Mouse (Mus musculus): ENCODE results near the gene Mfsd12. TPM values are rescaled to one million over a fixed set of nuclear protein-coding genes. Genes with fewer than 3 reads are reported as not detected.

Gene Mfsd12
- polyA plus RNA-seq, 1 experiment from 2014 or later: 10.3 TPM

- 15% methylated on average over 24 of the region's 24 CpGs for WGBS
- peak overlapping the region; percentile 54 for H3K4me3 ChIP-seq
- H3K27me3 ChIP-seq (ENCODE audit: insufficient read depth, poor library complexity, severe bottlenecking): peaks cover 63% of the 10 kb centered on the region
- peaks cover 30% of the 10 kb centered on the region for H3K36me3 ChIP-seq
- H3K27ac ChIP-seq: peak overlapping the region; percentile 86
- peaks cover 92% of the 10 kb centered on the region for H3K4me1 ChIP-seq
- no peak for DNase-seq (ENCODE audit: low spot score)
- no peaks in the 10 kb centered on the region for H3K9me3 ChIP-seq
These were observed 49.5 kb downstream of the Mfsd12 start for GRCm38 (mm10) chr10:81406504-81407440.

GRCm38 (mm10) chr10:81407539-81408423 is 50.5 kb downstream of the Mfsd12 start:
- Histone ChIP-seq H3K4me1 (peaks cover 92% of the 10 kb centered on the region), H3K36me3 (peaks cover 29% of the 10 kb centered on the region), H3K27ac (peak overlapping the region; percentile 86), H3K27me3 (ENCODE audit: insufficient read depth, poor library complexity, severe bottlenecking) (peaks cover 60% of the 10 kb centered on the region), H3K4me3 (peak overlapping the region; percentile 54), H3K9me3 (no peaks in the 10 kb centered on the region)
- 20% methylated on average over 31 of the region's 31 CpGs for WGBS
- DNase-seq (ENCODE audit: low spot score): peak; percentile 93

- Histone ChIP-seq H3K4me3 (peak overlapping the region; percentile 54; the same call in 1 of the 2 replicates), H3K36me3 (peaks cover 28% of the 10 kb centered on the region), H3K27me3 (ENCODE audit: insufficient read depth, poor library complexity, severe bottlenecking) (peaks cover 54% of the 10 kb centered on the region), H3K4me1 (peaks cover 92% of the 10 kb centered on the region), H3K9me3 (no peaks in the 10 kb centered on the region), H3K27ac (peak overlapping the region; percentile 86)
- 29% methylated on average over 13 of the region's 13 CpGs for WGBS
- DNase-seq (ENCODE audit: low spot score): no peak
These were observed 51.1 kb downstream of the Mfsd12 start for GRCm38 (mm10) chr10:81408424-81408729.

- peak overlapping the region; percentile 86 for H3K27ac ChIP-seq
- DNase-seq (ENCODE audit: low spot score): peak; percentile 93
- H3K27me3 ChIP-seq (ENCODE audit: insufficient read depth, poor library complexity, severe bottlenecking): peaks cover 49% of the 10 kb centered on the region
- H3K9me3 ChIP-seq: no peaks in the 10 kb centered on the region
- H3K36me3 ChIP-seq: peaks cover 25% of the 10 kb centered on the region
- H3K4me1 ChIP-seq: peaks cover 93% of the 10 kb centered on the region
- peak overlapping the region; percentile 54 for H3K4me3 ChIP-seq
- WGBS: 10% methylated on average over 9 of the region's 9 CpGs
These were observed 51.6 kb downstream of the Mfsd12 start for GRCm38 (mm10) chr10:81408871-81409291.

GRCm38 (mm10) chr10:81409330-81409729 is 52.0 kb downstream of the Mfsd12 start:
- Histone ChIP-seq H3K9me3 (no peaks in the 10 kb centered on the region), H3K4me3 (peak overlapping the region; percentile 54), H3K27me3 (ENCODE audit: insufficient read depth, poor library complexity, severe bottlenecking) (peaks cover 45% of the 10 kb centered on the region), H3K27ac (peak overlapping the region; percentile 86), H3K36me3 (peaks cover 20% of the 10 kb centered on the region), H3K4me1 (peaks cover 93% of the 10 kb centered on the region)
- 21% methylated on average over 8 of the region's 8 CpGs for WGBS
- no peak for DNase-seq (ENCODE audit: low spot score)

GRCm38 (mm10) chr10:81410350-81410749 is 53.1 kb downstream of the Mfsd12 start:
- H3K4me3 ChIP-seq: no peak overlapping the region
- H3K27me3 ChIP-seq (ENCODE audit: insufficient read depth, poor library complexity, severe bottlenecking): peaks cover 35% of the 10 kb centered on the region
- DNase-seq (ENCODE audit: low spot score): no peak
- peaks cover 96% of the 10 kb centered on the region for H3K4me1 ChIP-seq
- 58% methylated on average over 4 of the region's 4 CpGs for WGBS
- peaks cover 12% of the 10 kb centered on the region for H3K36me3 ChIP-seq
- H3K9me3 ChIP-seq: no peaks in the 10 kb centered on the region
- peak overlapping the region; percentile 86 for H3K27ac ChIP-seq

GRCm38 (mm10) chr10:81410981-81411380 is 53.7 kb downstream of the Mfsd12 start:
- WGBS: 70% methylated on average over 9 of the region's 9 CpGs
- DNase-seq (ENCODE audit: low spot score): no peak
- Histone ChIP-seq H3K9me3 (no peaks in the 10 kb centered on the region), H3K36me3 (peaks cover 6% of the 10 kb centered on the region), H3K27ac (peak overlapping the region; percentile 86), H3K27me3 (ENCODE audit: insufficient read depth, poor library complexity, severe bottlenecking) (peaks cover 28% of the 10 kb centered on the region), H3K4me3 (no peak overlapping the region), H3K4me1 (peaks cover 100% of the 10 kb centered on the region)

GRCm38 (mm10) chr10:81411471-81412400 is 54.4 kb downstream of the Mfsd12 start:
- Histone ChIP-seq H3K27me3 (ENCODE audit: insufficient read depth, poor library complexity, severe bottlenecking) (peaks cover 21% of the 10 kb centered on the region), H3K27ac (peak overlapping the region; percentile 86), H3K4me3 (peak overlapping the region; percentile 35), H3K4me1 (peaks cover 100% of the 10 kb centered on the region), H3K9me3 (no peaks in the 10 kb centered on the region), H3K36me3 (peaks cover 4% of the 10 kb centered on the region; the same call in 1 of the 2 replicates)
- WGBS: 60% methylated on average over 18 of the region's 18 CpGs
- no peak for DNase-seq (ENCODE audit: low spot score)

GRCm38 (mm10) chr10:81412586-81413309 is 55.5 kb downstream of the Mfsd12 start:
- WGBS: 73% methylated on average over 16 of the region's 16 CpGs
- Histone ChIP-seq H3K4me1 (peaks cover 100% of the 10 kb centered on the region), H3K27me3 (ENCODE audit: insufficient read depth, poor library complexity, severe bottlenecking) (peaks cover 19% of the 10 kb centered on the region), H3K36me3 (no peaks in the 10 kb centered on the region), H3K9me3 (no peaks in the 10 kb centered on the region), H3K27ac (peak overlapping the region; percentile 86), H3K4me3 (0 out of 2 replicates have a peak overlapping the region, but pooled peaks have one; percentile 35)
- no peak for DNase-seq (ENCODE audit: low spot score)

GRCm38 (mm10) chr10:81413310-81414261 is 56.3 kb downstream of the Mfsd12 start:
- Histone ChIP-seq H3K27me3 (ENCODE audit: insufficient read depth, poor library complexity, severe bottlenecking) (peaks cover 17% of the 10 kb centered on the region), H3K4me3 (peak overlapping the region; percentile 39), H3K36me3 (no peaks in the 10 kb centered on the region), H3K27ac (peak overlapping the region; percentile 86), H3K9me3 (no peaks in the 10 kb centered on the region), H3K4me1 (peaks cover 100% of the 10 kb centered on the region)
- no peak for DNase-seq (ENCODE audit: low spot score)
- 28% methylated on average over 26 of the region's 26 CpGs for WGBS

- peak overlapping the region; percentile 86 for H3K27ac ChIP-seq
- H3K9me3 ChIP-seq: no peaks in the 10 kb centered on the region
- peaks cover 21% of the 10 kb centered on the region for H3K27me3 ChIP-seq (ENCODE audit: insufficient read depth, poor library complexity, severe bottlenecking)
- DNase-seq (ENCODE audit: low spot score): no peak
- no peak overlapping the region for H3K4me3 ChIP-seq
- H3K36me3 ChIP-seq: peaks cover 1% of the 10 kb centered on the region; the same call in 1 of the 2 replicates
- H3K4me1 ChIP-seq: peaks cover 97% of the 10 kb centered on the region
These were observed 57.4 kb downstream of the Mfsd12 start for GRCm38 (mm10) chr10:81414682-81415081.
